Mouse (Mus musculus) liver, adult 2 months (tissue): ENCODE measurements at regions not wholly inside any gene's neighbourhood (a gene's known extent, or its start where the extent isn't known, plus 50 kb on each side); places are given as distances from the start of the nearest gene placed in this dataset.

Experiments used
- DNase-seq: peaks from one replicate; pipeline ENCODE4 v3.0.0-alpha.2; 2011; ENCODE audit warnings: low read depth, low spot score; ENCODE audit errors: extremely low read depth
- H3K27ac ChIP-seq: fragments of 200-500 bp; replicated peaks from 2 replicates; pipeline ENCODE4 v1.5.1; 2012; ENCODE audit warnings: low read depth, mild to moderate bottlenecking, control low read depth, inconsistent platforms, low read length; ENCODE audit not compliant: insufficient read depth
- H3K27me3 ChIP-seq: fragments of 200-500 bp; 2 replicates; pipeline ENCODE4 v1.6.1; 2012; ENCODE audit warnings: mild to moderate bottlenecking, moderate library complexity, low read length, inconsistent platforms; ENCODE audit not compliant: control insufficient read depth, insufficient read depth
- H3K36me3 ChIP-seq: fragments of 200-500 bp; 2 replicates; pipeline ENCODE4 v1.6.1; 2012; ENCODE audit warnings: low read length, inconsistent platforms; ENCODE audit not compliant: control insufficient read depth, insufficient read depth
- H3K4me1 ChIP-seq: fragments of 200-500 bp; 2 replicates; pipeline ENCODE4 v1.6.1; 2011; ENCODE audit warnings: low read length; ENCODE audit not compliant: control insufficient read depth, insufficient read depth
- H3K4me3 ChIP-seq: fragments of 200-500 bp; 2 replicates; pipeline ENCODE4 v1.5.1; 2011; ENCODE audit warnings: low read depth, mild to moderate bottlenecking, control low read depth, low read length, moderate library complexity; ENCODE audit not compliant: insufficient read depth
- H3K79me2 ChIP-seq: fragments of 200-500 bp; 2 replicates; pipeline ENCODE4 v1.6.1; 2012; ENCODE audit warnings: inconsistent platforms, mild to moderate bottlenecking, low read length, moderate library complexity; ENCODE audit not compliant: control insufficient read depth, insufficient read depth
- H3K9ac ChIP-seq: fragments of 200-500 bp; 2 replicates; pipeline ENCODE4 v1.6.1; 2012; ENCODE audit warnings: low read depth, mild to moderate bottlenecking, control low read depth, inconsistent platforms, low read length
- CTCF ChIP-seq: fragments of 200-500 bp; IDR thresholded peaks from 2 replicates; pipeline ENCODE4 v1.5.1; 2011; ENCODE audit warnings: low read depth, low read length, control low read depth
- POLR2A ChIP-seq: fragments of 200-500 bp; IDR thresholded peaks from 2 replicates; pipeline ENCODE4 v1.6.1; 2011; ENCODE audit warnings: low read length, control low read depth; ENCODE audit not compliant: insufficient read depth; ENCODE audit errors: extremely low read depth
- WGBS: fragments of 180-500 bp; shearing (Covaris S2); methylation state at CpG from one replicate; pipeline ENCODE4 v1.1.7; 2018; 5-methylcytosine and 5-hydroxymethylcytosine counted together

DNA sequence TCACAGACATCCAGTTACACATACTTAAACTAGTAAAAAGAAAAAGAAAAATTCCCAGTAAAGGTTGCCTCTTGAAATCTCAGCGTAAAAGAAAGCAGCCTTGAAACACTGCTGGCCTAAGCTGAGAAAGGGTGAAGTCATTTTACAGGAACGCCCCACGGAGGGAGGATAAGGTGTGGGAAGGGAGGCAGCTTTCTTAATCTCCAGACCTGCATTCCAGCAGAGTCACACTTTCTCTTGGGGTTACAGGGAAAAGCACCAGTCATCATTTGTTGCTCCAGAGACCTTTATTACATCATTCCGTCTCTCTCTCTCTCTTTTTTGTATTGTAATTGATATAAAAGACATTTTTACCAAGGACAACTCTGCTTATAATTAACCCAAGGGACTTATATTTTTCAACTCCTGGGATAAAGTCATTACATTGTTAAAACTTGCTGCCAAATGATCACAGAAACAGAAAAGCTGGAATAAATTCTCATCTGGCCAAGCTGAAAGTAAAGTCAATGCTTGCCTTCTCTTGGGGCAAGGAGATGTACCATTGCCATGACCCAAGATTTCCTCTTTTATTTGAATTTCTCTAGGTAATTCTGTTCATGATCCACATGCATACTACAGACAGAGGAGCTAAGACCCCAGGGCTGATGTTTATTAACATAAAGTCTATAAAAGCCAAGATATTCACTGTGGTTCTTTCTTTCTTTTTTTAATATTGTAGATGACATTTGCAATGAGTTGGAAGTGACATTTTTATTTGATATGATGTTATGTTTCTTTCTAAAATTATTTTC is 196.9 kb downstream of the Twistnb start:
- Histone ChIP-seq H3K9ac (no peak overlapping the region), H3K79me2 (no peaks in the 10 kb centered on the region), H3K4me1 (no peaks in the 10 kb centered on the region), H3K27ac (no peak overlapping the region), H3K4me3 (no peak overlapping the region), H3K36me3 (no peaks in the 10 kb centered on the region), H3K27me3 (no peaks in the 10 kb centered on the region)
- TF ChIP-seq CTCF: no peak
- TF ChIP-seq POLR2A: no peak
- 54% methylated on average over 4 of the region's 4 CpGs for WGBS
- no peak for DNase-seq

DNA sequence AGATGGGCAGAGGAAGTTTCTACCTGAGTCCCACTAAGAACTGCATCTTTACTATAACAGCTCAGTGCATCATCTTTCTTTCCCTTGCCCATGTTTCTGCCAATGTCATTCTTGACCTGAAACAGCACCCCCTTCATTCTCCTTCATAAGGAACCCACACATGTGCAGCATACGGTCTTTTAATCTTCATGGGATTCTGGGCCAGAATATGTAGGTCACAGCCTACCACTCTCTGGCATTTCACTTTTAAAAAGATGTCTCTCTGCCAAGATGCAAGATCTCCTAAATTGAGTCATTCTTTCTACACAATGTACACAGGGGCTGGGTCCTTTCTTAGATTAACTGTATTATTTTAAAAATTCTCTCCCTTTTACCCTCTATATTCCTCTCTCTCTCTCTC is 223.2 kb downstream of the Twistnb start:
- TF ChIP-seq CTCF: no peak
- no peak for TF ChIP-seq POLR2A
- H3K79me2 ChIP-seq: no peaks in the 10 kb centered on the region
- H3K36me3 ChIP-seq: no peaks in the 10 kb centered on the region
- no peak overlapping the region for H3K9ac ChIP-seq
- H3K4me3 ChIP-seq: no peak overlapping the region
- no peaks in the 10 kb centered on the region for H3K4me1 ChIP-seq
- no peaks in the 10 kb centered on the region for H3K27me3 ChIP-seq
- no peak for DNase-seq
- H3K27ac ChIP-seq: no peak overlapping the region
- WGBS: 78% methylated on average over 1 of the region's 1 CpGs

DNA sequence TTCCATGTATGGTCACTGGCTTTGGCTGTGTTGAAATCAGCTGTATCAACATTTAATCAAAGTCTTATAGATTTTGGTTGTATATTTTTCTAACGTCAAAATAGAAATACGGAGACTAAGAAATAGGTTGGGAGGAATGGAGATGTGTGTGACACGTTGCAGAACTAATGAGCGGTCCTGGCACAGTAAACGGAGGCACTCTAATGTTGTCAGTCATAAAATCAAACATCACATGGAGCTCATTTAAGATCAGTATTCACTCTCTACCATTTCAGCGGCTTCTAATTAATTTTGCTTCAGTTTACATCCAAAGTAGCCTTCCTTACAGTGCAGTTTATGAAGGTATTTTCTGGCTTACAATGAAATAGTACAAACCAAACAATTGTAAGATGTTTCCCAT is 246.1 kb downstream of the Twistnb start:
- H3K27ac ChIP-seq: no peak overlapping the region
- WGBS: 86% methylated on average over 6 of the region's 6 CpGs
- no peaks in the 10 kb centered on the region for H3K79me2 ChIP-seq
- no peaks in the 10 kb centered on the region for H3K4me1 ChIP-seq
- no peaks in the 10 kb centered on the region for H3K36me3 ChIP-seq
- H3K27me3 ChIP-seq: no peaks in the 10 kb centered on the region; the same call in 1 of the 2 replicates
- no peak for DNase-seq
- H3K9ac ChIP-seq: no peak overlapping the region
- H3K4me3 ChIP-seq: no peak overlapping the region
- TF ChIP-seq CTCF (no peak), POLR2A (no peak)

DNA sequence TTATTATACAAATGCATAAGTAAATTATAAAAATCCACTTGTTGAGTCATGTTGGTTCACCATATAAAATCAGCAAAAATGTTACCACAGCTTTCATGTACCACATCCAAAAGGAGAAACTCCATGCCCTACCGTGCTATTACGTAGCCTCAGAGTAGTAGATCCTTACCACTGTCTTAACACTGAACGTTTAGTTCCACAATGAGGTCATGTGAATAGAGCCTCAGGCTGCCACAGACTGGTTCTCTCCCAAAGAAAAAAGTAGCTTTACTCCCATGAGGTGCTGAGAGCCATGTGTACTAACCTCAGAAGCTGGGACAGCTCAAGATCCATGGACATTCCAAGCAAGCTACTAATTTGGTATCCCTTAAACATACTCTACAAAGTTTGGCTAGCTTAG is 235.4 kb upstream of the Ferd3l start:
- Histone ChIP-seq H3K79me2 (no peaks in the 10 kb centered on the region), H3K4me1 (no peaks in the 10 kb centered on the region), H3K27me3 (no peaks in the 10 kb centered on the region), H3K27ac (no peak overlapping the region), H3K4me3 (no peak overlapping the region), H3K9ac (no peak overlapping the region), H3K36me3 (no peaks in the 10 kb centered on the region)
- TF ChIP-seq POLR2A (no peak), CTCF (no peak)
- no peak for DNase-seq
- 85% methylated on average over 3 of the region's 3 CpGs for WGBS

GRCm38 (mm10) chr12:33714392-33714791 is 213.8 kb upstream of the Ferd3l start:
- Histone ChIP-seq H3K9ac (no peak overlapping the region), H3K4me3 (no peak overlapping the region), H3K27me3 (no peaks in the 10 kb centered on the region), H3K36me3 (no peaks in the 10 kb centered on the region), H3K79me2 (no peaks in the 10 kb centered on the region), H3K4me1 (no peaks in the 10 kb centered on the region; the same call in 1 of the 2 replicates), H3K27ac (no peak overlapping the region)
- TF ChIP-seq CTCF: no peak
- no peak for TF ChIP-seq POLR2A
- no peak for DNase-seq
- WGBS: 80% methylated on average over 3 of the region's 3 CpGs

- no peaks in the 10 kb centered on the region for H3K27me3 ChIP-seq
- H3K27ac ChIP-seq: no peak overlapping the region
- no peaks in the 10 kb centered on the region; the same call in 1 of the 2 replicates for H3K4me1 ChIP-seq
- no peaks in the 10 kb centered on the region for H3K79me2 ChIP-seq
- no peak for TF ChIP-seq CTCF
- WGBS: 57% methylated on average over 2 of the region's 2 CpGs
- no peak for DNase-seq
- no peaks in the 10 kb centered on the region for H3K36me3 ChIP-seq
- no peak overlapping the region for H3K4me3 ChIP-seq
- H3K9ac ChIP-seq: no peak overlapping the region
Measured at GRCm38 (mm10) chr12:33715997-33716396, 212.2 kb upstream of the Ferd3l start.
